9 mouse cellular contexts compared by ENCODE assay signal in the genomic region with DNA sequence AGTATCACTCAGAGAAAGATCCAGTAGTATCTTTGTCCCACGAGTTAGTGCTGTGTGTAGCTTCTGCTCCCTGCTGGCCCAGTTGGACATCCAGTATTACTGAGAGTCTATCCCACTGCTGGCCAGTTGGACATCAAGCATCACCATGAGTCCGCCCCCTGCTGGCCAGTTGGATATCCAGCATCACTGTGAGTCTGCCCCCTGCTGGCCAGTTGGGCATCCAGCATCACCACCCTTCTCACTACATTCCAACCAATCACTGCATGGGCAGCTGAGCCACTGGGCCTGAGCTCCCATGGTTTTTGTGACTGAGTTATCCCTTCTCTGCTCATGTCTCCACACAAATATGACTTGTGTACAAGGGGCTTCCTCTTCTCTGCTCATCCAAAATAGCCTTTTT. TPM values are rescaled to one million over a fixed set of nuclear protein-coding genes. Genes with fewer than 3 reads are reported as not detected.
DNase-seq lines count a peak whose midpoint lies in the region; ATAC-seq lines count a peak whose summit lies in the region.
"Had no signal": no experiment of that assay in that cellular context is flagged by ENCODE, and none has a peak within 500 bp of the region (broad histone marks: within the 10 kb centered on the region; RNA-seq: fewer than 3 reads in every experiment).

No protein-coding gene starts in this region.

- no peak for ATAC-seq in liver, embryonic 12.5 days

- no peak overlapping the region for H3K4me3 ChIP-seq in liver, embryonic 12.5 days
- H3K4me3 ChIP-seq: neural tube, embryonic 12.5 days had no signal

- peaks cover 10% of the 10 kb centered on the region for H3K36me3 ChIP-seq in liver, embryonic 12.5 days

- no peak overlapping the region for H3K9ac ChIP-seq in liver, embryonic 12.5 days
- H3K9ac ChIP-seq: neural tube, embryonic 12.5 days had no signal

- peak; percentile 16 for DNase-seq in adrenal gland, postnatal 25 days
- no peak for DNase-seq in adrenal gland, postnatal 4 days (ENCODE audit: low spot score in 2 of 2)
- DNase-seq in liver, result peak; percentile 34
- peak; percentile 20 for DNase-seq in forelimb bud, embryonic 11.5 days (ENCODE audit: low read depth, low spot score)
- peak; percentile 10 to 23 for DNase-seq in monocyte, adult 2 months (ENCODE audit: low read depth in 1 of 2, low spot score in 2 of 2)
- DNase-seq in thymus, postnatal 4 days, result peak; percentile 68
- DNase-seq in left cerebral cortex, adult 18-20 months (ENCODE audit: low spot score in 2 of 2), result no peak

- no peaks in the 10 kb centered on the region for H3K4me1 ChIP-seq in liver, embryonic 12.5 days
- H3K4me1 ChIP-seq: neural tube, embryonic 12.5 days had no signal

- no peaks in the 10 kb centered on the region for H3K9me3 ChIP-seq in liver, embryonic 12.5 days (replicated peaks)
- H3K9me3 ChIP-seq: neural tube, embryonic 12.5 days had no signal

- H3K4me2 ChIP-seq in liver, embryonic 12.5 days, result no peak overlapping the region
- H3K4me2 ChIP-seq: neural tube, embryonic 12.5 days had no signal

- no peak overlapping the region for H3K27ac ChIP-seq in liver, embryonic 12.5 days
- H3K27ac ChIP-seq: neural tube, embryonic 12.5 days had no signal

- WGBS in liver, embryonic 12.5 days (ENCODE audit: insufficient replicate concordance), result 81% methylated on average over 2 of the region's 2 CpGs

- H3K27me3 ChIP-seq in liver, embryonic 12.5 days (replicated peaks), result no peaks in the 10 kb centered on the region
- H3K27me3 ChIP-seq: neural tube, embryonic 12.5 days had no signal

RNA-seq across cellular contexts. Expression of a gene that starts 33.8 kb away (rescaled TPM):
- total RNA-seq in adrenal gland, postnatal 25 days (2021), result 0.61 and 1.1 TPM in 2 replicates
- 1 to 10 TPM; 2.0 to 2.6 TPM for total RNA-seq in adrenal gland, postnatal 4 days (2021)
- polyA plus RNA-seq in liver, embryonic 12.5 days (2016; fragmentation: Nextera tagmentation; extraction: Ambion mirVana), result 2.2 and 3.0 TPM in 2 replicates
- total RNA-seq in left cerebral cortex, adult 18-20 months (2021), result 1 to 10 TPM; 4.1 to 4.8 TPM

Comparison
In these comparisons a context has a peak if more than half of its experiments do, and no peak if none do; other contexts are left out.
1. DNase-seq: peak in adrenal gland, postnatal 25 days (single experiment), liver (single experiment), forelimb bud, embryonic 11.5 days (single experiment), monocyte, adult 2 months (2 of 2) and thymus, postnatal 4 days (single experiment); none in adrenal gland, postnatal 4 days (0 of 2) and left cerebral cortex, adult 18-20 months (0 of 2).